Mouse (Mus musculus) liver, adult 2 months (tissue): Measurements from ENCODE around the gene Cdh1.

Source experiments
- CTCF ChIP-seq: fragments of 200-500 bp; IDR thresholded peaks from 2 replicates; pipeline ENCODE4 v1.5.1; 2011; ENCODE audit warnings: low read depth, low read length, control low read depth
- POLR2A ChIP-seq: fragments of 200-500 bp; IDR thresholded peaks from 2 replicates; pipeline ENCODE4 v1.6.1; 2011; ENCODE audit warnings: low read length, control low read depth; ENCODE audit not compliant: insufficient read depth; ENCODE audit errors: extremely low read depth

DNA sequence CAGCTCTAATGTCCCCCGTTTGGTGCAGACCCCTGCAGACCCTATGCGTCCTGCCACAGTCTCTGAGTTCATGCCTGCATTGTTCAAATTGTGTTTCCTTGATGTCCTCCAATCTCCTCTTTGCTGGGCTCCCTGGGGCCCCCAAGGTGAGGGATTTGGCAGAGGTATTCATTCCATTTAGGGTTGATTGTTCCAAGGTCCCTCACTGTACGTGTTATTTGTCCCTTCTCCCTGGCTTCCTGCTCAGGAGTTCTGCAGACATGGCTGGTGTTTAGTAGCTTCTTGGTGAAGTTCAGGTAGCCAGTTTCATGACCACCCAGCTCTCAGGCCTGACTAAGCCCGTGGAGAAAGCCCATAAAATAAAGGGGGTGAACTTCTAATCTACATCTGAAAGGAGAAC is 13.5 kb downstream of the Cdh1 start:
- TF ChIP-seq POLR2A (no peak), CTCF (no peak)
